Mouse (Mus musculus): ENCODE results near the gene Med20. TPM values are rescaled to one million over a fixed set of nuclear protein-coding genes. Genes with fewer than 3 reads are reported as not detected.
"Not testable (repeated sequence)": the region's sequence is repeated elsewhere in the genome, so short reads cannot be mapped to it uniquely, and the experiment has no call there.

The Med20 gene
- polyA plus RNA-seq, 1 experiment from 2014 or later = 49.2 TPM

DNA sequence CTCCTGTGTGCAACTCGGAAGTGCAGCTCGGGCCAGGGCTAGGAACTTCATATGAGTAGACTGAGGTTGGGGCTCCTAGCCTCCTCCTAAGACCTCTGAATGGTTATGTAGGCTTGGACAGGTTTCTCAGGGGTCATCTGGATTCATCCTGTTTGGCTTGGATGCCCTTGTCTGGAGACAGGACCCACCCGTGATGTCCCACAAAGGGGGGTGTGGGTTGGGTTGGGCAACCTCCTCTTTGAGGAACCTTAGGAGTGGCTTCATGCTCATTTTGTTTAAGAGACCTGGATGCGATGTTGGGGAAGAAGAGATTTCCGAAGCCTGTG lies 14.6 kb upstream of the Med20 start:
- no peaks in the 10 kb centered on the region for H3K27me3 ChIP-seq (ENCODE audit: insufficient read depth, low read length)
- H3K36me3 ChIP-seq (ENCODE audit: insufficient read depth) = peaks cover 66% of the 10 kb centered on the region
- peak overlapping the region; percentile 71 for H3K4me3 ChIP-seq (ENCODE audit: low read depth, low read length)
- ATAC-seq (ENCODE audit: insufficient read depth) = no peak
- H3K27ac ChIP-seq (ENCODE audit: low read depth) = peak overlapping the region; percentile 98
- DNase-seq = peak; percentile 6
- H3K9me3 ChIP-seq (ENCODE audit: low read depth, low read length) = no peaks in the 10 kb centered on the region
- WGBS = 56% methylated on average over 5 of the region's 5 CpGs
- peak overlapping the region; percentile 99 for H3K4me2 ChIP-seq
- TF ChIP-seq CTCF (IDR thresholded peaks at IDR 0.05; ENCODE audit: low read depth) = no peak
- peak overlapping the region; percentile 89; the same call in 1 of the 2 replicates for H3K9ac ChIP-seq
- H3K4me1 ChIP-seq (ENCODE audit: insufficient read depth) = peaks cover 17% of the 10 kb centered on the region

DNA sequence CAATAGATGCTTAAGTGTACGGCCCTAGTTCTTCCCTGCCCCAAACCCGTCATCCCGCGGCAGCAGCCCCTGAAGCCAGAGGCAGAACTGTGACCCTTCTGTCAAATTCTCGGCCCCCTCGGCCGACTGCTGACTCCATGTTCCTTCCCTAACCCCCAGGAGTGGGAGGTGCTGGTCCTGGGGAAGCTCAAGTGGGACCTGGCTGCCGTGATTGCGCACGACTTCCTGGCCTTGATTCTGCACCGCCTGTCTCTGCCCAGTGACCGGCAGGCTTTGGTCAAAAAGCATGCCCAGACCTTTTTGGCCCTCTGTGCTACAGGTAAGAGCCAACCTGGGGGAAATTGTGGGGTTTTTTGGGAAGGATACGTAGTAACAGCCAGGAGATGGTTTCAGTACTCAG lies 14.1 kb upstream of the Med20 start:
- WGBS = 51% methylated on average over 13 of the region's 13 CpGs
- H3K4me3 ChIP-seq (ENCODE audit: low read depth, low read length) = 0 out of 2 replicates have a peak overlapping the region, but pooled peaks have one; percentile 71
- peak overlapping the region; percentile 98 for H3K27ac ChIP-seq (ENCODE audit: low read depth)
- H3K4me1 ChIP-seq (ENCODE audit: insufficient read depth) = peaks cover 17% of the 10 kb centered on the region
- DNase-seq = no peak
- H3K27me3 ChIP-seq (ENCODE audit: insufficient read depth, low read length) = no peaks in the 10 kb centered on the region
- peaks cover 70% of the 10 kb centered on the region for H3K36me3 ChIP-seq (ENCODE audit: insufficient read depth)
- no peak for ATAC-seq (ENCODE audit: insufficient read depth)
- H3K9ac ChIP-seq = peak overlapping the region; percentile 0; the same call in 1 of the 2 replicates
- H3K9me3 ChIP-seq (ENCODE audit: low read depth, low read length) = no peaks in the 10 kb centered on the region
- no peak for TF ChIP-seq CTCF (IDR thresholded peaks at IDR 0.05; ENCODE audit: low read depth)
- peak overlapping the region; percentile 99 for H3K4me2 ChIP-seq

DNA sequence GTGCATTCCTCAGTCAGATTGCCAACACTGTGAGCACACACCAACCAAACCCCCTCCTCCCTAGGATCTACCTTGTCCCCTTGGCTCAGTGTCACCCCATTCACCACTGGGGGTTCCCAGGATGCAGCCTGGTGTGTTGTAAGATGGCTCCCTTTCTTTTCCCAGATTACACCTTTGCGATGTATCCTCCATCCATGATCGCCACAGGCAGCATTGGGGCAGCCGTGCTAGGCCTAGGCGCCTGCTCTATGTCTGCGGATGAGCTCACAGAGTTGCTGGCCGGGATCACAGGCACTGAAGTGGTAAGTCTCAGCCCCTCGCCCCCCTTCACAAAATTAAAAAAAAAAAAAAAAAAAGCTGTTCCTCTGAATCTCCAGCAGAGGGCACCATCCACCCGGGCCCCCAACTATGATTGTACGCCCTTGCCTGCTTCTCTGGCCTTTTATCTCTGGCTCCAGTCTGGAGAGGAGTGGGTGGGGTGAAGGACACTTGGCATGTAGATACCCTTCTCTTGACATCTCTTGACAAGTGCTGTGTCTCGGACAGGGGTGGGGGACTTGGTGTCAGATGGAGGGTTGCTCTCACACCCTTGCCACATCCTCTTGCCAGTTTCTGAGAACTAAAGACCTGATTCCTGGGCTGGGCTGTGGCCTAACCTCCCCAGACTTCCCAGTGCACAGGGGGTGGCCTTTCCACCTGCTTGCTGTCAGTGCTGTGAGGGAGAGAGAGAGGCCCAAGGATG lies 13.4 kb upstream of the Med20 start:
- peak; percentile 59 for DNase-seq
- H3K27ac ChIP-seq (ENCODE audit: low read depth) = peak overlapping the region; percentile 98
- peaks cover 78% of the 10 kb centered on the region for H3K36me3 ChIP-seq (ENCODE audit: insufficient read depth)
- 20% methylated on average over 10 of the region's 10 CpGs for WGBS
- no peak overlapping the region for H3K4me3 ChIP-seq (ENCODE audit: low read depth, low read length)
- no peaks in the 10 kb centered on the region for H3K9me3 ChIP-seq (ENCODE audit: low read depth, low read length)
- peak; percentile 80 for TF ChIP-seq CTCF (IDR thresholded peaks at IDR 0.05; ENCODE audit: low read depth)
- ATAC-seq (ENCODE audit: insufficient read depth) = no peak
- H3K4me2 ChIP-seq = peak overlapping the region; percentile 99
- H3K4me1 ChIP-seq (ENCODE audit: insufficient read depth) = peaks cover 13% of the 10 kb centered on the region
- no peaks in the 10 kb centered on the region for H3K27me3 ChIP-seq (ENCODE audit: insufficient read depth, low read length)
- H3K9ac ChIP-seq = no peak overlapping the region

DNA sequence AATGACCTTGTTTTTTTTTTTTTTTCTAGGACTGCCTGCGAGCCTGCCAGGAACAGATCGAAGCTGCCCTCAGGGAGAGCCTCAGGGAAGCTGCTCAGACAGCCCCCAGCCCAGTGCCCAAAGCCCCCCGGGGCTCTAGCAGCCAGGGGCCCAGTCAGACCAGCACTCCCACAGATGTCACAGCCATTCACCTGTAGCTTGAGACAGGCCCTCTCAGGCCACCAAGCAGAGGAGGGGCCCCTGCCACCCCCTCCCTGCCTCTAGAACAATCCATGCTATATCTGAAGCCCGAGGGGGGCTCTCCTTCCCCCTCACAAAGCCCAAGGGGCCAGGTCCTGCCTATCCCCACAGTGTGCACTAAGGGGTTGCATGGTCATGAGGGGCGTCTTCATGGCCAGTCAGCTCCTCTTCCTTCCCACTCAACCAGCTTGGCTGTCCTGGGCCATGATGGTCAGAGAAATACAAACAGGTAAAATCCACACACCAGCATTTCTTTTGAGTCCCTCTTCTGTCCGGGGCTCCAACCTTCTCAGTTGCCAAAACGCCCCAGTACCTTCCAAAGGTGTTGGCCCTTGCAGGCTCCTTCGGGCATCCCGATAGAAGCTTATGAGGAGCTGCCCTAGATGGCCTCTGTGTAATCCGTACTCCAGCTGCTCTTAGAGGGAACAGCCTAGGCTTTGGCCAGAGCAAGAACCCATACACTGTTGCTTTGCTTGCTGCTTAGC lies 12.6 kb upstream of the Med20 start:
- H3K9me3 ChIP-seq (ENCODE audit: low read depth, low read length); H3K4me2 ChIP-seq; ATAC-seq (ENCODE audit: insufficient read depth); DNase-seq; H3K4me3 ChIP-seq (ENCODE audit: low read depth, low read length); H3K27me3 ChIP-seq (ENCODE audit: insufficient read depth, low read length); H3K9ac ChIP-seq: not testable (repeated sequence)
- peaks cover 82% of the 10 kb centered on the region for H3K36me3 ChIP-seq (ENCODE audit: insufficient read depth)
- WGBS = 81% methylated on average over 10 of the region's 10 CpGs
- peak overlapping the region; percentile 16; the same call in 1 of the 2 replicates for H3K27ac ChIP-seq (ENCODE audit: low read depth)
- peaks cover 13% of the 10 kb centered on the region for H3K4me1 ChIP-seq (ENCODE audit: insufficient read depth)

DNA sequence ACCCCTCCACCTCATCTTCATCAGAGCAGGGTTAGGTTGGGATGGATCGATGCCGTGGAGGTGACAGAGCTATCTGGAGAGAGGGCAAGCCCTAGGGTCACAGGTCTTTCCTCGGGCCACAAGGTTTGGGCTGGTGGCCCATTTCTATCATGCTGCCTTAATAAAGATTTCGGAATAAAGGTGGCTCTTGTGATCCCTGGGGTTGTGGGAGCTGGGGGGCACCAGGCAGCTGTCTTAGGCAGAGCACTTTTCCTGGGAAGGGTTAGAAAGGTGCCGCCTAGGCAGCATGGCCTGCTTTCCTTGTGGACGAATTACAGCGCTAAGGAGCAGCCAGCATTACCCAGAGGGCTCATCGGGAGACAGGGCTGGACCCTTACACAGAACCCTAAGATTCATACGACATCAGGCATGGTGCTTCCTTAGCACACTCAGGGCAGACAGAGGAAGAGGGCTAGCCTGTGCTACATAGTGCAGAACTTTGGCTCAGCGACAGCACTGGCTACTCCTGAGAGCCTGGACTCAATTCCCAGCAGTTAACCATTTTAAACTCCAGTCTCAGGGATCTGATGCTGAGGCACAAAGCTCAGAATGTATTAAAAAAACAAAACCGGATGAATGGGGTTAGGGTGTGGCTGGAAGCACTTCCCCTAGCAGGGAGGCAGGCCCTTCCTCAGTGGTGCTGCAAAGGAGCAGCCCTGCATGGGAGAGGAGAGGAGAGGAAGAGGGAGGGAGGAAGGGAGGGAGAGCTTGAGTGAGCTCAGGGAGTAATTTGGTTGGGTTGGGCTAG lies 11.7 kb upstream of the Med20 start:
- Histone ChIP-seq H3K27me3 (ENCODE audit: insufficient read depth, low read length) (no peaks in the 10 kb centered on the region), H3K4me1 (ENCODE audit: insufficient read depth) (peaks cover 13% of the 10 kb centered on the region), H3K4me3 (ENCODE audit: low read depth, low read length) (no peak overlapping the region), H3K36me3 (ENCODE audit: insufficient read depth) (peaks cover 91% of the 10 kb centered on the region), H3K9ac (no peak overlapping the region), H3K4me2 (no peak overlapping the region), H3K27ac (ENCODE audit: low read depth) (peak overlapping the region; percentile 43; the same call in 1 of the 2 replicates), H3K9me3 (ENCODE audit: low read depth, low read length) (no peaks in the 10 kb centered on the region)
- TF ChIP-seq CTCF (IDR thresholded peaks at IDR 0.05; ENCODE audit: low read depth) = no peak
- ATAC-seq (ENCODE audit: insufficient read depth) (no peak), DNase-seq (peak; percentile 48)
- 64% methylated on average over 11 of the region's 11 CpGs for WGBS

DNA sequence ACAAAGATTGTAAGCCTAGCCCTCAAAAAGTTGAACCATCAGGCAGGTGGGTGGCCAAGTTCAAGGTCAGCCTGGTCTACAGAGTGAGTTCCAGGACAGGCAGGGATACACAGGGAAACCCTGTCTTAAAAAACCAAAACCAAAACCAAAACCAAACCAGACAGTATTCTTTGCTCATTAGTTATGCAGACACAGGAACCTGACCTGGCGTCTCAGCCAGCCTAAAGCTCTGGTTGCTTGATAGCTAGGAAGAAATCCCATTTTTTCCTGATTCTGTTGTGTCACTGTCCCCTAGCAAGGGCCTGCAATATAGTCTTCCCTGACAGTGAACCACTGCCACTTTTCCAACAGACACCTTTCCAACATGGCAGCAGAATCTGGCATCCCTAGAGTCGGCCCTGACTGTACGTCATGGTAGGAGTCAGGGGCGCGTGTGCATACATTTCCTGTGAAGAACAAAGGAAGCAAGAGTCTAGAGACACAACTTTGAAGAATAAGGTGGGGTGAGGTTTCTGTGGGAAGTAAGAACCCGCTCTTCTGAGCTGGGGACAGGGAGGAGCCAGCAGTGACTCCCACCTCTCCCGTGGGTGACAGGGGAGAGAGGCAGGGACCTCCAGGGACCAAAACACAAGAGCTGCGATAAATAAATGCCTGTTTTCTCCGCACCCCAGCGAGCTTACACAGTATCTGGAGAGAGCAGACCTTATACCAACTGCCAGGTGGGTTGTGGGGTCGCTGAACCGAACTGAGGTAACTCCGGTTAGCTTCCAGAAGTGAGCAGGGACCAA lies 10.6 kb upstream of the Med20 start:
- whole genome bisulfite sequencing = 77% methylated on average over 13 of the region's 13 CpGs
- Histone ChIP-seq H3K27ac (ENCODE audit: low read depth) (no peak overlapping the region; the same call in 1 of the 2 replicates), H3K4me1 (ENCODE audit: insufficient read depth) (peaks cover 11% of the 10 kb centered on the region), H3K4me3 (ENCODE audit: low read depth, low read length) (no peak overlapping the region), H3K9me3 (ENCODE audit: low read depth, low read length) (no peaks in the 10 kb centered on the region), H3K27me3 (ENCODE audit: insufficient read depth, low read length) (no peaks in the 10 kb centered on the region), H3K9ac (no peak overlapping the region), H3K36me3 (ENCODE audit: insufficient read depth) (peaks cover 93% of the 10 kb centered on the region), H3K4me2 (no peak overlapping the region)
- TF ChIP-seq CTCF (IDR thresholded peaks at IDR 0.05; ENCODE audit: low read depth) = no peak
- DNase-seq = no peak
- no peak for ATAC-seq (ENCODE audit: insufficient read depth)

Measured in lung, embryonic 14.5 days (tissue).